In the genomic region with DNA sequence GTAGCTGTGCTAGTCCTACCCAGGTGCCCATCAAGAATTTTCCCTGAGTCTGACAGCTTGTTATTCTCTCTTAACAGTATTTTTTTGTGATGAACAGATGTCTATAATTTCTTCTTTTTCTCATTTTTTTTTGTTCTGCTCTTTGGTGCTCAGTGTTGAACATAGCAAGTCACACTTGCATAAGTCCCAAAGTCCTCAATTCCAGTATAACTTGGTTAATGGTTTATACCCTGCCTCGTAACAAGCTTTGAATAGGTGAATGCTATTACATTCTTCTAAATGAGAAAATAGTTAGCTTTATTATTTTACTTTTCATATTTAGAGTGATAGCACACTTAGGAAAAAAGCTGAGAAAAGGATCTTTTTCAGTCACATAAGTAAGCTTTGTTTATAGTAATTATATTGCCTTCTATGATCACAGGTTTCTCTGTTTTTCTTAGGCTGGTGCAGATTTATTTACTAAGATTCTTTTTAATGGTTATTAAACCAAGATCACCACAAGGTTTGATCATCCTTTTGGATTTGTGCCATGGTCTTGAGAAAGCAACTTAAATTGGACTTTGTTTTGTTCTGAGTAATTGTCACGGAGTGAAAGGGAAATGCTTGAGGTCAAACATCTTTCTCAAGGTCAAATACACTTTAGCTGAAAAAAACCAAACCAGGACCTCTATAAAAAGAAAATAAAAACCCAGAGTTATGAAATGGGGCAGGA, we compare ENCODE assay signal across 14 mouse cellular contexts.
DNase-seq lines count a peak whose midpoint lies in the region.
"Had no signal": no experiment of that assay in that cellular context is flagged by ENCODE, and none has a peak within 500 bp of the region (broad histone marks: within the 10 kb centered on the region; RNA-seq: fewer than 3 reads in every experiment).

No protein-coding gene starts in this region.

- DNase-seq in kidney, adult 9 months: peak; percentile 80
- no peak for DNase-seq in kidney, postnatal 4 days
- peak; percentile 8 for DNase-seq in kidney, postnatal 14 days
- DNase-seq in kidney, adult 18-20 months: no peak
- DNase-seq: adrenal gland, adult 2 months; adrenal gland, postnatal 10 days; adrenal gland, postnatal 25 days; cerebellum, adult 11 months; cerebellum, adult 18-20 months; cerebellum, adult 8-10 months; cerebellum, adult 9-11 months; cerebellum, postnatal 14 days; cerebellum, postnatal 36 days; embryo, embryonic 11 days had no signal

Comparison
In these comparisons a context has a peak if more than half of its experiments do, and no peak if none do; other contexts are left out.
1. DNase-seq: peak in kidney, adult 9 months (single experiment) and kidney, postnatal 14 days (single experiment); none in kidney, postnatal 4 days (0 of 2) and kidney, adult 18-20 months (single experiment).